Mouse (Mus musculus) hindbrain, embryonic 16.5 days (tissue): Measurements from ENCODE around the gene 2510039O18Rik. TPM values are rescaled to one million over a fixed set of nuclear protein-coding genes. Genes with fewer than 3 reads are reported as not detected.

Source experiments
- ATAC-seq: fragments of 200-750 bp; cut with Nextera tagmentation; 2 replicates; pipeline ENCODE4 v1.8.0; 2017; ENCODE audit warnings: moderate TSS enrichment, moderate library complexity
- H3K27ac ChIP-seq: fragments of 300-500 bp; sonication (generic); 2 replicates; pipeline ENCODE4 v1.5.1; 2014; ENCODE audit warnings: low read depth, mild to moderate bottlenecking, control low read depth, low read length, moderate library complexity
- H3K27me3 ChIP-seq: fragments of 300-500 bp; sonication (generic); replicated peaks from 2 replicates; pipeline ENCODE4 v1.6.1; 2014; ENCODE audit warnings: low read length; ENCODE audit not compliant: control insufficient read depth, insufficient read depth
- H3K36me3 ChIP-seq: fragments of 300-500 bp; sonication (generic); 2 replicates; pipeline ENCODE4 v1.6.1; 2014; ENCODE audit warnings: mild to moderate bottlenecking, low read length, moderate library complexity, mixed read lengths; ENCODE audit not compliant: control insufficient read depth, insufficient read depth
- H3K4me1 ChIP-seq: fragments of 300-500 bp; sonication (generic); 2 replicates; pipeline ENCODE4 v1.6.1; 2014; ENCODE audit warnings: low read depth, low read length; ENCODE audit not compliant: control insufficient read depth, insufficient read depth
- H3K4me2 ChIP-seq: fragments of 300-500 bp; sonication (generic); 2 replicates; pipeline ENCODE4 v1.6.1; 2014; ENCODE audit warnings: mild to moderate bottlenecking, low read length, control low read depth, moderate library complexity
- H3K4me3 ChIP-seq: fragments of 300-500 bp; sonication (generic); 2 replicates; pipeline ENCODE4 v1.5.1; 2014; ENCODE audit warnings: mild to moderate bottlenecking, low read length, control low read depth, moderate library complexity
- H3K9ac ChIP-seq: fragments of 300-500 bp; sonication (generic); 2 replicates; pipeline ENCODE4 v1.6.1; 2014; ENCODE audit warnings: low read depth, mild to moderate bottlenecking, control low read depth, low read length, moderate library complexity
- H3K9me3 ChIP-seq: fragments of 300-500 bp; sonication (generic); 2 replicates; pipeline ENCODE4 v1.6.1; 2014; ENCODE audit warnings: mild to moderate bottlenecking, low read length, moderate library complexity; ENCODE audit not compliant: control insufficient read depth
- WGBS: fragments of 180-500 bp; shearing (Covaris S2); extraction: QIAGEN DNeasy Blood & Tissue Kit; methylation state at CpG from one replicate; pipeline ENCODE4 v1.1.7; 2014; 5-methylcytosine and 5-hydroxymethylcytosine counted together
- polyA plus RNA-seq: library from polyadenylated mRNA; unstranded; fragments of >200 nt; fragmentation: Nextera tagmentation; extraction: Ambion mirVana; gene quantifications from 2 replicates; pipeline ENCODE4 v1.2.1, GENCODE M21; 2015

2510039O18Rik gene
- polyA plus RNA-seq, 1 experiment from 2014 or later: 8.0 TPM

GRCm38 (mm10) chr4:147905090-147905659, 35.5 kb upstream of the 2510039O18Rik start:
- Histone ChIP-seq H3K4me3 (peak overlapping the region; percentile 85), H3K9me3 (no peaks in the 10 kb centered on the region), H3K27ac (peak overlapping the region; percentile 91), H3K4me1 (peaks cover 7% of the 10 kb centered on the region), H3K27me3 (no peaks in the 10 kb centered on the region), H3K9ac (peak overlapping the region; percentile 90), H3K4me2 (peak overlapping the region; percentile 52), H3K36me3 (peaks cover 2% of the 10 kb centered on the region; the same call in 1 of the 2 replicates)
- ATAC-seq: peak; percentile 37
- under 1% methylated on average over 8 of the region's 8 CpGs for WGBS

DNA sequence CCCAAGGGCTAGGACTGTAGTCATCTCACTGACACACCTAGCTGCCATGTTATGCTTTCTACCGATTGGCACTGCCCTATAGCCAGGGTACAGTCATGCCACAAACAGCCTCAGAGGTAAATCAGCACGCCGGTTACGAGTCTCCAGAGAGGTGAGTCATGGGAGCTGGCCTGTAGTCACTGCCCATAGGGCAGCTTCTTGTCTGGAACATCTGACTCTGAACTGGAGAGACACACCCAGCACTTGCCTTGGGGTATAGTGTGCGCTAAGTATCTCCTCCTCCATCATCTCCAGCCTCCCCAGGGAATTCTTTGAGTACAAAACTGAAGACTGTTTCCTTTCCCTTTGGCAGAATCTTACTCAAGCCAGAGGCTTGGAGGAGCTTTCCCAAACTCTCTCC, 34.5 kb upstream of the 2510039O18Rik start:
- Histone ChIP-seq H3K27me3 (no peaks in the 10 kb centered on the region), H3K9ac (no peak overlapping the region), H3K4me1 (peaks cover 7% of the 10 kb centered on the region), H3K36me3 (no peaks in the 10 kb centered on the region; the same call in 1 of the 2 replicates), H3K9me3 (no peaks in the 10 kb centered on the region), H3K4me2 (no peak overlapping the region), H3K4me3 (no peak overlapping the region), H3K27ac (no peak overlapping the region)
- WGBS: 74% methylated on average over 5 of the region's 5 CpGs
- ATAC-seq: no peak

GRCm38 (mm10) chr4:147909486-147909885, 31.2 kb upstream of the 2510039O18Rik start:
- H3K4me2 ChIP-seq: no peak overlapping the region
- no peaks in the 10 kb centered on the region for H3K4me1 ChIP-seq
- H3K36me3 ChIP-seq: no peaks in the 10 kb centered on the region
- H3K27me3 ChIP-seq: no peaks in the 10 kb centered on the region
- H3K27ac ChIP-seq: no peak overlapping the region
- WGBS: 92% methylated on average over 5 of the region's 5 CpGs
- no peak for ATAC-seq
- H3K4me3 ChIP-seq: no peak overlapping the region
- no peaks in the 10 kb centered on the region for H3K9me3 ChIP-seq
- H3K9ac ChIP-seq: no peak overlapping the region

- Histone ChIP-seq H3K4me1 (no peaks in the 10 kb centered on the region), H3K36me3 (0 out of 2 replicates have a peak, but pooled peaks cover 2% of the 10 kb centered on the region), H3K4me3 (no peak overlapping the region), H3K9ac (no peak overlapping the region), H3K4me2 (no peak overlapping the region), H3K27ac (no peak overlapping the region), H3K27me3 (no peaks in the 10 kb centered on the region), H3K9me3 (no peaks in the 10 kb centered on the region)
- ATAC-seq: no peak
- WGBS: 58% methylated on average over 7 of the region's 7 CpGs
These were observed 22.1 kb upstream of the 2510039O18Rik start for GRCm38 (mm10) chr4:147918459-147919121.

DNA sequence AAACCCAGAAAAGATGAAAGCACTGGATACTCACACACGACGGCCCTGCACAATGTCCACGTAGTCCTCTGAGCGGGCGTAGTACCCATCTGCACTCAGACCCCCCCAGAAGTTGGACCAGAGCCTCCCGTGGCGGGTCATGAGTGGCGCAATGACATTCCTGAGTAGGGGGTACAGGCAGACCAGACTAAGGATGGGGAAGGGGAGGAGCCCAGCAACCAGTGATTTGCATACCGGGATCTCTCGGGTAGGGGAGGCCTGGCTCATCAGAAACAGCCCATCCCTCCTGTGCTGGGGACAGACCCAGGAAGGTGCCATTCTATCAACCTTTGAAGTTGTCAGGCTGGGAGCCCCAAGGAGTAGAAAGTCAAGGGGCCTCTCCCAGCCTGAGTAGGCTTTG, 19.7 kb upstream of the 2510039O18Rik start:
- H3K4me2 ChIP-seq: no peak overlapping the region
- H3K36me3 ChIP-seq: no peaks in the 10 kb centered on the region
- WGBS: 28% methylated on average over 10 of the region's 10 CpGs
- no peaks in the 10 kb centered on the region for H3K27me3 ChIP-seq
- ATAC-seq: no peak
- H3K9me3 ChIP-seq: no peaks in the 10 kb centered on the region
- no peak overlapping the region for H3K9ac ChIP-seq
- no peaks in the 10 kb centered on the region for H3K4me1 ChIP-seq
- no peak overlapping the region for H3K27ac ChIP-seq
- H3K4me3 ChIP-seq: no peak overlapping the region

DNA sequence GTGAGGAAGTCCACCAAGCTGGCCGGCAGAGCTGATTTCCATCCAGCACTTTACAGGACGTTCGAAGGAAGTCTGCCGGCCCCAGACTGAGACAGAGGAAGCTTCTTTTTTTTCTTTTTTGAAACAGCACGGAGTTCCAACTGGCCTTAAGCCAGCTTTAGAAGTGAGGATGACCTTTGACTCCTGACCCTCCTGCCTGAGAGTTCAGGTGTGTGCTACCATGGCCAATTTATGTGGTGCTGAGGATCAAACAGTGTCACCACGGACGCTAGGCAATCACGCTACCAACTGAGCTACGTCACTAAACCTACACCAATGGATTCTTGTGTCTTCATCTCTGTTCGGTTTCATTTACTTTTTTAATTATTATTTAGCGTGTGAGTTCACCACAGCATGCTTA, 18.4 kb upstream of the 2510039O18Rik start:
- H3K9me3 ChIP-seq: no peaks in the 10 kb centered on the region
- H3K36me3 ChIP-seq: no peaks in the 10 kb centered on the region
- no peak overlapping the region for H3K4me3 ChIP-seq
- no peak overlapping the region for H3K27ac ChIP-seq
- no peaks in the 10 kb centered on the region for H3K4me1 ChIP-seq
- 79% methylated on average over 11 of the region's 11 CpGs for WGBS
- ATAC-seq: no peak
- no peaks in the 10 kb centered on the region for H3K27me3 ChIP-seq
- H3K4me2 ChIP-seq: no peak overlapping the region
- no peak overlapping the region for H3K9ac ChIP-seq

GRCm38 (mm10) chr4:147927705-147928104, 13.0 kb upstream of the 2510039O18Rik start:
- Histone ChIP-seq H3K9ac (no peak overlapping the region), H3K27me3 (no peaks in the 10 kb centered on the region), H3K4me3 (no peak overlapping the region), H3K4me1 (no peaks in the 10 kb centered on the region), H3K4me2 (no peak overlapping the region), H3K27ac (no peak overlapping the region), H3K36me3 (no peaks in the 10 kb centered on the region), H3K9me3 (no peaks in the 10 kb centered on the region)
- no peak for ATAC-seq
- WGBS: 50% methylated on average over 8 of the region's 8 CpGs

GRCm38 (mm10) chr4:147928136-147928535, 12.6 kb upstream of the 2510039O18Rik start:
- H3K4me3 ChIP-seq: no peak overlapping the region
- no peaks in the 10 kb centered on the region for H3K36me3 ChIP-seq
- ATAC-seq: no peak
- H3K27me3 ChIP-seq: no peaks in the 10 kb centered on the region
- 18% methylated on average over 9 of the region's 9 CpGs for WGBS
- no peaks in the 10 kb centered on the region for H3K4me1 ChIP-seq
- no peak overlapping the region for H3K27ac ChIP-seq
- no peak overlapping the region for H3K4me2 ChIP-seq
- H3K9me3 ChIP-seq: no peaks in the 10 kb centered on the region
- no peak overlapping the region for H3K9ac ChIP-seq

GRCm38 (mm10) chr4:147928540-147928939, 12.2 kb upstream of the 2510039O18Rik start:
- H3K9me3 ChIP-seq: no peaks in the 10 kb centered on the region
- H3K4me2 ChIP-seq: no peak overlapping the region
- no peak overlapping the region for H3K9ac ChIP-seq
- peak; percentile 43; the same call in 1 of the 2 replicates for ATAC-seq
- H3K27ac ChIP-seq: no peak overlapping the region
- no peak overlapping the region for H3K4me3 ChIP-seq
- no peaks in the 10 kb centered on the region for H3K36me3 ChIP-seq
- H3K27me3 ChIP-seq: no peaks in the 10 kb centered on the region
- 79% methylated on average over 7 of the region's 7 CpGs for WGBS
- H3K4me1 ChIP-seq: no peaks in the 10 kb centered on the region
